Mouse (Mus musculus) hindbrain, embryonic 13.5 days (tissue): ENCODE data around the gene Itga9. TPM values are rescaled to one million over a fixed set of nuclear protein-coding genes. Genes with fewer than 3 reads are reported as not detected.

Experiments used
- ATAC-seq: fragments of 200-750 bp; cut with Nextera tagmentation; 2 replicates; pipeline ENCODE4 v1.8.0; 2017; ENCODE audit warnings: moderate TSS enrichment; ENCODE audit not compliant: low FRiP score
- H3K27ac ChIP-seq: fragments of 300-500 bp; sonication (generic); 2 replicates; pipeline ENCODE4 v1.5.1; 2015; ENCODE audit warnings: inconsistent platforms, mild to moderate bottlenecking, moderate library complexity
- H3K27me3 ChIP-seq: fragments of 300-500 bp; sonication (generic); 2 replicates; pipeline ENCODE4 v1.6.1; 2015; ENCODE audit warnings: mild to moderate bottlenecking, inconsistent platforms
- H3K36me3 ChIP-seq: fragments of 300-500 bp; sonication (generic); 2 replicates; pipeline ENCODE4 v1.6.1; 2015; ENCODE audit warnings: mild to moderate bottlenecking, inconsistent platforms
- H3K4me1 ChIP-seq: fragments of 300-500 bp; sonication (generic); replicated peaks from 2 replicates; pipeline ENCODE4 v1.6.1; 2015; ENCODE audit warnings: inconsistent platforms
- H3K4me2 ChIP-seq: fragments of 300-500 bp; sonication (generic); 2 replicates; pipeline ENCODE4 v1.6.1; 2015; ENCODE audit warnings: inconsistent platforms, mild to moderate bottlenecking, moderate library complexity
- H3K4me3 ChIP-seq: fragments of 300-500 bp; sonication (generic); 2 replicates; pipeline ENCODE4 v1.5.1; 2015; ENCODE audit warnings: mild to moderate bottlenecking, inconsistent platforms
- H3K9ac ChIP-seq: fragments of 300-500 bp; sonication (generic); 2 replicates; pipeline ENCODE4 v1.6.1; 2015; ENCODE audit warnings: mild to moderate bottlenecking, inconsistent platforms
- H3K9me3 ChIP-seq: fragments of 300-500 bp; sonication (generic); 2 replicates; pipeline ENCODE4 v1.6.1; 2016; ENCODE audit warnings: inconsistent platforms
- WGBS: fragments of 180-500 bp; shearing (Covaris S2); methylation state at CpG from one replicate; pipeline ENCODE4 v1.1.7; 2015; 5-methylcytosine and 5-hydroxymethylcytosine counted together
- polyA plus RNA-seq: library from polyadenylated mRNA; unstranded; fragments of >200 nt; fragmentation: Nextera tagmentation; extraction: Ambion mirVana; gene quantifications from 2 replicates; pipeline ENCODE4 v1.2.1, GENCODE M21; 2015

The Itga9 gene
- polyA plus RNA-seq, 1 experiment from 2014 or later = 1.8 TPM

GRCm38 (mm10) chr9:118722789-118723325 lies 116.4 kb downstream of the Itga9 start:
- H3K9me3 ChIP-seq = no peaks in the 10 kb centered on the region
- no peaks in the 10 kb centered on the region for H3K36me3 ChIP-seq
- WGBS = 90% methylated on average over 2 of the region's 2 CpGs
- H3K4me3 ChIP-seq = no peak overlapping the region
- no peak overlapping the region for H3K4me2 ChIP-seq
- no peak for ATAC-seq
- H3K27ac ChIP-seq = no peak overlapping the region
- no peak overlapping the region for H3K9ac ChIP-seq
- no peaks in the 10 kb centered on the region for H3K27me3 ChIP-seq
- H3K4me1 ChIP-seq = no peaks in the 10 kb centered on the region

- H3K36me3 ChIP-seq = no peaks in the 10 kb centered on the region
- H3K4me2 ChIP-seq = no peak overlapping the region
- 87% methylated on average over 9 of the region's 9 CpGs for WGBS
- no peak overlapping the region for H3K27ac ChIP-seq
- no peak overlapping the region for H3K4me3 ChIP-seq
- H3K9ac ChIP-seq = no peak overlapping the region
- no peaks in the 10 kb centered on the region for H3K27me3 ChIP-seq
- ATAC-seq = no peak
- no peaks in the 10 kb centered on the region for H3K4me1 ChIP-seq
- no peaks in the 10 kb centered on the region for H3K9me3 ChIP-seq
These were observed 118.6 kb downstream of the Itga9 start for GRCm38 (mm10) chr9:118725128-118725527.

GRCm38 (mm10) chr9:118726550-118726949 lies 120.1 kb downstream of the Itga9 start:
- H3K36me3 ChIP-seq = no peaks in the 10 kb centered on the region
- H3K9me3 ChIP-seq = no peaks in the 10 kb centered on the region
- H3K4me1 ChIP-seq = 0 out of 2 replicates have a peak, but pooled peaks cover 3% of the 10 kb centered on the region
- H3K9ac ChIP-seq = no peak overlapping the region
- ATAC-seq = no peak
- no peak overlapping the region for H3K27ac ChIP-seq
- no peak overlapping the region for H3K4me3 ChIP-seq
- no peaks in the 10 kb centered on the region for H3K27me3 ChIP-seq
- 94% methylated on average over 4 of the region's 4 CpGs for WGBS
- H3K4me2 ChIP-seq = no peak overlapping the region

GRCm38 (mm10) chr9:118728296-118728695 lies 121.8 kb downstream of the Itga9 start:
- no peak for ATAC-seq
- 0 out of 2 replicates have a peak, but pooled peaks cover 3% of the 10 kb centered on the region for H3K4me1 ChIP-seq
- H3K4me2 ChIP-seq = no peak overlapping the region
- no peaks in the 10 kb centered on the region for H3K27me3 ChIP-seq
- no peak overlapping the region for H3K27ac ChIP-seq
- 83% methylated on average over 6 of the region's 6 CpGs for WGBS
- no peak overlapping the region for H3K4me3 ChIP-seq
- no peak overlapping the region for H3K9ac ChIP-seq
- no peaks in the 10 kb centered on the region for H3K9me3 ChIP-seq
- H3K36me3 ChIP-seq = no peaks in the 10 kb centered on the region

GRCm38 (mm10) chr9:118728987-118729386 lies 122.5 kb downstream of the Itga9 start:
- no peak for ATAC-seq
- Histone ChIP-seq H3K27me3 (no peaks in the 10 kb centered on the region), H3K9ac (no peak overlapping the region), H3K4me3 (no peak overlapping the region), H3K27ac (no peak overlapping the region), H3K9me3 (no peaks in the 10 kb centered on the region), H3K4me1 (0 out of 2 replicates have a peak, but pooled peaks cover 3% of the 10 kb centered on the region), H3K4me2 (no peak overlapping the region), H3K36me3 (no peaks in the 10 kb centered on the region)
- WGBS = 88% methylated on average over 5 of the region's 5 CpGs

- Histone ChIP-seq H3K27ac (no peak overlapping the region), H3K4me2 (no peak overlapping the region), H3K4me1 (0 out of 2 replicates have a peak, but pooled peaks cover 3% of the 10 kb centered on the region), H3K27me3 (no peaks in the 10 kb centered on the region), H3K36me3 (no peaks in the 10 kb centered on the region), H3K9me3 (no peaks in the 10 kb centered on the region), H3K4me3 (no peak overlapping the region), H3K9ac (no peak overlapping the region)
- no peak for ATAC-seq
- 87% methylated on average over 8 of the region's 8 CpGs for WGBS
These were observed 123.7 kb downstream of the Itga9 start for GRCm38 (mm10) chr9:118730172-118730571.

GRCm38 (mm10) chr9:118730871-118731390 lies 124.4 kb downstream of the Itga9 start:
- Histone ChIP-seq H3K4me1 (0 out of 2 replicates have a peak, but pooled peaks cover 3% of the 10 kb centered on the region), H3K9me3 (no peaks in the 10 kb centered on the region), H3K36me3 (no peaks in the 10 kb centered on the region), H3K27ac (no peak overlapping the region), H3K4me2 (no peak overlapping the region), H3K27me3 (no peaks in the 10 kb centered on the region), H3K4me3 (no peak overlapping the region), H3K9ac (no peak overlapping the region)
- 49% methylated on average over 5 of the region's 5 CpGs for WGBS
- ATAC-seq = no peak

- no peak overlapping the region for H3K9ac ChIP-seq
- H3K27ac ChIP-seq = no peak overlapping the region
- H3K36me3 ChIP-seq = no peaks in the 10 kb centered on the region
- no peaks in the 10 kb centered on the region for H3K9me3 ChIP-seq
- ATAC-seq = no peak
- 0 out of 2 replicates have a peak, but pooled peaks cover 3% of the 10 kb centered on the region for H3K4me1 ChIP-seq
- H3K4me2 ChIP-seq = no peak overlapping the region
- H3K27me3 ChIP-seq = no peaks in the 10 kb centered on the region
- 81% methylated on average over 6 of the region's 6 CpGs for WGBS
- no peak overlapping the region for H3K4me3 ChIP-seq
These were observed 125.2 kb downstream of the Itga9 start for GRCm38 (mm10) chr9:118731650-118732049.

GRCm38 (mm10) chr9:118733601-118734000 lies 127.1 kb downstream of the Itga9 start:
- H3K27me3 ChIP-seq = no peaks in the 10 kb centered on the region
- H3K9ac ChIP-seq = no peak overlapping the region
- WGBS = 85% methylated on average over 3 of the region's 3 CpGs
- no peak overlapping the region for H3K4me2 ChIP-seq
- no peaks in the 10 kb centered on the region for H3K9me3 ChIP-seq
- H3K36me3 ChIP-seq = no peaks in the 10 kb centered on the region
- no peak overlapping the region for H3K27ac ChIP-seq
- no peak for ATAC-seq
- 0 out of 2 replicates have a peak, but pooled peaks cover 6% of the 10 kb centered on the region for H3K4me1 ChIP-seq
- H3K4me3 ChIP-seq = no peak overlapping the region

- Histone ChIP-seq H3K9ac (no peak overlapping the region), H3K9me3 (no peaks in the 10 kb centered on the region), H3K4me3 (no peak overlapping the region), H3K4me1 (0 out of 2 replicates have a peak, but pooled peaks cover 3% of the 10 kb centered on the region), H3K4me2 (no peak overlapping the region), H3K36me3 (no peaks in the 10 kb centered on the region), H3K27me3 (no peaks in the 10 kb centered on the region), H3K27ac (no peak overlapping the region)
- ATAC-seq = no peak
- 88% methylated on average over 2 of the region's 2 CpGs for WGBS
These were observed 130.6 kb downstream of the Itga9 start for GRCm38 (mm10) chr9:118737124-118737523.

- Histone ChIP-seq H3K27ac (no peak overlapping the region), H3K4me1 (0 out of 2 replicates have a peak, but pooled peaks cover 3% of the 10 kb centered on the region), H3K27me3 (no peaks in the 10 kb centered on the region), H3K9me3 (no peaks in the 10 kb centered on the region), H3K9ac (no peak overlapping the region), H3K36me3 (no peaks in the 10 kb centered on the region), H3K4me2 (no peak overlapping the region), H3K4me3 (no peak overlapping the region)
- ATAC-seq = no peak
- 65% methylated on average over 9 of the region's 9 CpGs for WGBS
These were observed 131.2 kb downstream of the Itga9 start for GRCm38 (mm10) chr9:118737601-118738137.

GRCm38 (mm10) chr9:118738311-118738710 lies 131.8 kb downstream of the Itga9 start:
- no peak overlapping the region for H3K4me2 ChIP-seq
- 0 out of 2 replicates have a peak, but pooled peaks cover 3% of the 10 kb centered on the region for H3K4me1 ChIP-seq
- no peaks in the 10 kb centered on the region for H3K27me3 ChIP-seq
- H3K9me3 ChIP-seq = no peaks in the 10 kb centered on the region
- no peaks in the 10 kb centered on the region for H3K36me3 ChIP-seq
- H3K4me3 ChIP-seq = no peak overlapping the region
- 79% methylated on average over 5 of the region's 5 CpGs for WGBS
- H3K27ac ChIP-seq = no peak overlapping the region
- H3K9ac ChIP-seq = no peak overlapping the region
- no peak for ATAC-seq

GRCm38 (mm10) chr9:118739071-118739470 lies 132.6 kb downstream of the Itga9 start:
- no peak overlapping the region for H3K9ac ChIP-seq
- no peaks in the 10 kb centered on the region for H3K9me3 ChIP-seq
- H3K4me2 ChIP-seq = no peak overlapping the region
- H3K4me1 ChIP-seq = 0 out of 2 replicates have a peak, but pooled peaks cover 3% of the 10 kb centered on the region
- H3K36me3 ChIP-seq = no peaks in the 10 kb centered on the region
- no peak overlapping the region for H3K4me3 ChIP-seq
- no peaks in the 10 kb centered on the region for H3K27me3 ChIP-seq
- WGBS = 93% methylated on average over 3 of the region's 3 CpGs
- H3K27ac ChIP-seq = no peak overlapping the region
- ATAC-seq = no peak
